8 mouse cellular contexts compared by ENCODE assay signal in genomic region chr1:75413749-75414148, GRCm38 (mm10). TPM values are rescaled to one million over a fixed set of nuclear protein-coding genes. Genes with fewer than 3 reads are reported as not detected.
DNase-seq lines count a peak whose midpoint lies in the region; ATAC-seq and TF ChIP-seq lines count a peak whose summit lies in the region.

No protein-coding gene starts in this region.

- peaks cover 84% of the 10 kb centered on the region for H3K36me3 ChIP-seq in heart, embryonic 12.5 days
- no peaks in the 10 kb centered on the region for H3K36me3 ChIP-seq in testis, adult 2 months (ENCODE audit: control insufficient read depth, insufficient read depth, low read length)
- no peaks in the 10 kb centered on the region for H3K36me3 ChIP-seq in forebrain, embryonic 11.5 days (ENCODE audit: control insufficient read depth, insufficient read depth, low read length)

- peak; percentile 47; the same call in 1 of the 2 replicates for TF ChIP-seq CTCF in testis, adult 2 months (IDR thresholded peaks at IDR 0.05; ENCODE audit: control insufficient read depth, insufficient read depth, insufficient replicate concordance, low read depth, low read length)

- no peak for TF ChIP-seq POLR2A in testis, adult 2 months (IDR thresholded peaks at IDR 0.05; ENCODE audit: control insufficient read depth, low read depth, low read length)

- no peak for DNase-seq in heart, adult 8-10 months (ENCODE audit: low spot score)
- no peak for DNase-seq in testis, postnatal 10 days (ENCODE audit: low spot score)
- DNase-seq in embryo, embryonic 10.5 days (ENCODE audit: low spot score), result peak; percentile 56
- no peak for DNase-seq in urinary bladder, postnatal 36 days (ENCODE audit: low spot score in 2 of 2)
- no peak for DNase-seq in forebrain, embryonic 11.5 days (ENCODE audit: low spot score)

- H3K27me3 ChIP-seq in heart, embryonic 12.5 days (replicated peaks), result no peaks in the 10 kb centered on the region
- H3K27me3 ChIP-seq in testis, adult 2 months (ENCODE audit: control insufficient read depth, insufficient read depth, low read length), result no peaks in the 10 kb centered on the region
- no peaks in the 10 kb centered on the region for H3K27me3 ChIP-seq in forebrain, embryonic 11.5 days (ENCODE audit: control insufficient read depth, insufficient read depth, low read length)

- 60% methylated on average over 3 of the region's 3 CpGs for WGBS in heart, embryonic 12.5 days
- 64% methylated on average over 3 of the region's 3 CpGs for whole genome bisulfite sequencing in forebrain, embryonic 11.5 days

- peak overlapping the region; percentile 15; the same call in 1 of the 2 replicates for H3K27ac ChIP-seq in heart, embryonic 12.5 days (ENCODE audit: poor library complexity, severe bottlenecking)
- no peak overlapping the region for H3K27ac ChIP-seq in testis, adult 2 months (ENCODE audit: control insufficient read depth, insufficient read depth, low read depth, low read length)
- H3K27ac ChIP-seq in forebrain, embryonic 11.5 days (ENCODE audit: low read depth, low read length), result no peak overlapping the region

- peak overlapping the region; percentile 27; the same call in 1 of the 2 replicates for H3K9ac ChIP-seq in heart, embryonic 12.5 days
- H3K9ac ChIP-seq in forebrain, embryonic 11.5 days (ENCODE audit: low read length), result no peak overlapping the region

- H3K4me1 ChIP-seq in heart, embryonic 12.5 days (replicated peaks), result peaks cover 34% of the 10 kb centered on the region
- no peaks in the 10 kb centered on the region for H3K4me1 ChIP-seq in testis, adult 2 months (ENCODE audit: control insufficient read depth, insufficient read depth, low read length)
- H3K4me1 ChIP-seq in forebrain, embryonic 11.5 days (replicated peaks; ENCODE audit: control insufficient read depth, insufficient read depth, low read length), result 0 out of 2 replicates have a peak, but pooled peaks cover 1% of the 10 kb centered on the region

- H3K9me3 ChIP-seq in heart, embryonic 12.5 days (replicated peaks), result no peaks in the 10 kb centered on the region
- H3K9me3 ChIP-seq in forebrain, embryonic 11.5 days (ENCODE audit: control insufficient read depth, low read length), result no peaks in the 10 kb centered on the region

- H3K4me2 ChIP-seq in heart, embryonic 12.5 days, result no peak overlapping the region
- no peak overlapping the region for H3K4me2 ChIP-seq in forebrain, embryonic 11.5 days (ENCODE audit: low read depth, low read length, severe bottlenecking)

- no peak overlapping the region for H3K4me3 ChIP-seq in heart, embryonic 12.5 days
- no peak overlapping the region for H3K4me3 ChIP-seq in testis, adult 2 months (ENCODE audit: control insufficient read depth, low read depth, low read length)
- H3K4me3 ChIP-seq in forebrain, embryonic 11.5 days (ENCODE audit: low read depth, low read length), result no peak overlapping the region

- no peak for ATAC-seq in heart, embryonic 12.5 days (ENCODE audit: insufficient number of reproducible peaks, low FRiP score)
- ATAC-seq in megakaryocyte progenitor cell, adult 5-6 weeks (replicated peaks; ENCODE audit: poor library complexity), result peak; percentile 88
- ATAC-seq in forebrain, embryonic 11.5 days (replicated peaks; ENCODE audit: low FRiP score), result no peak

RNA-seq across cellular contexts. Expression of gene Gmppa, which starts 22.0 kb away (rescaled TPM):
- 67.7 and 69.1 TPM in 2 replicates for polyA plus RNA-seq in heart, embryonic 12.5 days (2016; fragmentation: Nextera tagmentation; extraction: Ambion mirVana)
- 10 to 100 TPM; 34.1 to 44.8 (median 40.8) TPM for total RNA-seq in heart, adult 8-10 months (2022)
- 96.2 and 98.2 TPM in 2 replicates for polyA plus RNA-seq in testis, adult 2 months (2012; rRNA removed)
- 65.8 and 74.1 TPM in 2 replicates for total RNA-seq in megakaryocyte progenitor cell, adult 5-6 weeks (2015)
- total RNA-seq in megakaryocyte progenitor cell, adult 5-6 weeks (2017), result 87.0 and 98.6 TPM in 2 replicates
- 46.3 and 47.2 TPM in 2 replicates for polyA plus RNA-seq in forebrain, embryonic 11.5 days (2014; fragmentation: Nextera tagmentation; extraction: Ambion mirVana)

RNA-seq across cellular contexts. Expression of gene Asic4, which starts 36.5 kb away (rescaled TPM):
- 0.24 and 0.33 TPM in 2 replicates for polyA plus RNA-seq in heart, embryonic 12.5 days (2016; fragmentation: Nextera tagmentation; extraction: Ambion mirVana)
- not detected for total RNA-seq in heart, adult 8-10 months (2022)
- polyA plus RNA-seq in testis, adult 2 months (2012; rRNA removed), result 0.82 and 1.0 TPM in 2 replicates
- total RNA-seq in megakaryocyte progenitor cell, adult 5-6 weeks (2015), result not detected in 2 replicates
- total RNA-seq in megakaryocyte progenitor cell, adult 5-6 weeks (2017), result not detected in 2 replicates
- polyA plus RNA-seq in forebrain, embryonic 11.5 days (2014; fragmentation: Nextera tagmentation; extraction: Ambion mirVana), result 0.61 TPM in 2 replicates

RNA-seq across cellular contexts. Expression of gene Speg, which starts 38.7 kb away (rescaled TPM):
- polyA plus RNA-seq in heart, embryonic 12.5 days (2016; fragmentation: Nextera tagmentation; extraction: Ambion mirVana), result 61.5 and 67.4 TPM in 2 replicates
- total RNA-seq in heart, adult 8-10 months (2022), result 100 to 1,000 TPM; 131 to 145 (median 137) TPM
- polyA plus RNA-seq in testis, adult 2 months (2012; rRNA removed), result 1.4 and 5.8 TPM in 2 replicates
- total RNA-seq in megakaryocyte progenitor cell, adult 5-6 weeks (2015), result not detected in 2 replicates
- total RNA-seq in megakaryocyte progenitor cell, adult 5-6 weeks (2017), result not detected in 2 replicates
- 14.1 and 16.0 TPM in 2 replicates for polyA plus RNA-seq in forebrain, embryonic 11.5 days (2014; fragmentation: Nextera tagmentation; extraction: Ambion mirVana)

RNA-seq across cellular contexts. Expression of gene Des, which starts 53.6 kb away (rescaled TPM):
- polyA plus RNA-seq in heart, embryonic 12.5 days (2016; fragmentation: Nextera tagmentation; extraction: Ambion mirVana), result 500 and 521 TPM in 2 replicates
- 1,000 to 10,000 TPM; 1,263 to 1,551 (median 1,367) TPM for total RNA-seq in heart, adult 8-10 months (2022)
- 3.6 and 9.8 TPM in 2 replicates for polyA plus RNA-seq in testis, adult 2 months (2012; rRNA removed)
- not detected in 2 replicates for total RNA-seq in megakaryocyte progenitor cell, adult 5-6 weeks (2015)
- total RNA-seq in megakaryocyte progenitor cell, adult 5-6 weeks (2017), result not detected in 2 replicates
- 0.86 and 1.5 TPM in 2 replicates for polyA plus RNA-seq in forebrain, embryonic 11.5 days (2014; fragmentation: Nextera tagmentation; extraction: Ambion mirVana)
